Comparison of ENCODE assay signal across 9 mouse cellular contexts in the genomic region with DNA sequence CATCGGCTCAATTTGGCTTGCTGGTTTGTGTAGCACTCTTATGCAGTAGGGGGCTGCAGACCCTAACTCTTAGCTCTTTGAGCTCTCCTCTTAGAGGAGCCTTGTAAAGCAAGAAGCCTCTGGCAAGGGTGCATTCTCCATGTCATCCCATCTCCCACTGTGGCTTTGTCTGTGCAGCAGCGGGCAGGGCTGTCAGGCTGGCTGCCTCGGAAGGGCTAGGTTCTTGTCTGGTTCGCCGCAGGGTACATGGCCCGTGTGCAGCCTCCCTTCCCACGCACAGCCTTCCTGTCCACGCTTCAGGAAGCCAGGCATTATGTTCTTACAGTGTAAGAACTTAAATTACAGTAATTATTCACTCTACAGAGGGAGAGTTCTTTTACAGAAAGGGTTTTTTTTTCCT. TPM values are rescaled to one million over a fixed set of nuclear protein-coding genes. Genes with fewer than 3 reads are reported as not detected.
DNase-seq lines count a peak whose midpoint lies in the region; ATAC-seq lines count a peak whose summit lies in the region.
"Had no signal": no experiment of that assay in that cellular context is flagged by ENCODE, and none has a peak within 500 bp of the region (broad histone marks: within the 10 kb centered on the region; RNA-seq: fewer than 3 reads in every experiment).

No protein-coding gene starts in this region.

- H3K27me3 ChIP-seq in heart, embryonic 15.5 days = no peaks in the 10 kb centered on the region
- H3K27me3 ChIP-seq in heart, embryonic 12.5 days (replicated peaks) = no peaks in the 10 kb centered on the region
- no peaks in the 10 kb centered on the region for H3K27me3 ChIP-seq in embryonic facial prominence, embryonic 15.5 days
- no peaks in the 10 kb centered on the region for H3K27me3 ChIP-seq in limb, embryonic 13.5 days

- no peak overlapping the region for H3K9ac ChIP-seq in heart, embryonic 15.5 days
- H3K9ac ChIP-seq in heart, embryonic 12.5 days = no peak overlapping the region
- no peak overlapping the region for H3K9ac ChIP-seq in embryonic facial prominence, embryonic 15.5 days
- peak overlapping the region; percentile 3; the same call in 1 of the 2 replicates for H3K9ac ChIP-seq in limb, embryonic 13.5 days

- H3K4me1 ChIP-seq in heart, embryonic 15.5 days (replicated peaks) = peaks cover 7% of the 10 kb centered on the region
- peaks cover 3% of the 10 kb centered on the region for H3K4me1 ChIP-seq in heart, embryonic 12.5 days (replicated peaks)
- H3K4me1 ChIP-seq in embryonic facial prominence, embryonic 15.5 days = peaks cover 20% of the 10 kb centered on the region
- H3K4me1 ChIP-seq in limb, embryonic 13.5 days = peaks cover 16% of the 10 kb centered on the region

- no peaks in the 10 kb centered on the region for H3K9me3 ChIP-seq in heart, embryonic 15.5 days (replicated peaks)
- H3K9me3 ChIP-seq in heart, embryonic 12.5 days (replicated peaks) = no peaks in the 10 kb centered on the region
- no peaks in the 10 kb centered on the region for H3K9me3 ChIP-seq in embryonic facial prominence, embryonic 15.5 days (replicated peaks)
- no peaks in the 10 kb centered on the region for H3K9me3 ChIP-seq in limb, embryonic 13.5 days

- no peak overlapping the region for H3K4me2 ChIP-seq in heart, embryonic 15.5 days
- no peak overlapping the region for H3K4me2 ChIP-seq in heart, embryonic 12.5 days
- no peak overlapping the region for H3K4me2 ChIP-seq in embryonic facial prominence, embryonic 15.5 days (replicated peaks)
- H3K4me2 ChIP-seq in limb, embryonic 13.5 days (replicated peaks) = no peak overlapping the region

- 0 out of 2 replicates have a peak overlapping the region, but pooled peaks have one; percentile 15 for H3K27ac ChIP-seq in heart, embryonic 15.5 days
- H3K27ac ChIP-seq in heart, embryonic 12.5 days (ENCODE audit: poor library complexity, severe bottlenecking) = no peak overlapping the region
- H3K27ac ChIP-seq in embryonic facial prominence, embryonic 15.5 days (replicated peaks) = peak overlapping the region; percentile 58
- H3K27ac ChIP-seq in limb, embryonic 13.5 days = no peak overlapping the region

- H3K36me3 ChIP-seq in heart, embryonic 15.5 days = peaks cover 2% of the 10 kb centered on the region; the same call in 1 of the 2 replicates
- H3K36me3 ChIP-seq in heart, embryonic 12.5 days = peaks cover 18% of the 10 kb centered on the region
- peaks cover 15% of the 10 kb centered on the region; the same call in 1 of the 2 replicates for H3K36me3 ChIP-seq in embryonic facial prominence, embryonic 15.5 days
- peaks cover 9% of the 10 kb centered on the region for H3K36me3 ChIP-seq in limb, embryonic 13.5 days

- DNase-seq in cerebellum, adult 18-20 months = peak; percentile 67 to 73
- no peak for DNase-seq in urinary bladder, adult 18-20 months (ENCODE audit: low spot score in 2 of 2)
- no peak for DNase-seq in right cerebral cortex, postnatal 25 days
- no peak for DNase-seq in natural killer cell, adult 2 months (ENCODE audit: low spot score in 2 of 2)
- DNase-seq: heart, postnatal 4 days had no signal

- no peak overlapping the region for H3K4me3 ChIP-seq in heart, embryonic 15.5 days
- no peak overlapping the region for H3K4me3 ChIP-seq in heart, embryonic 12.5 days
- H3K4me3 ChIP-seq in embryonic facial prominence, embryonic 15.5 days (replicated peaks) = no peak overlapping the region
- no peak overlapping the region for H3K4me3 ChIP-seq in limb, embryonic 13.5 days

- WGBS in heart, embryonic 15.5 days = 69% methylated on average over 8 of the region's 8 CpGs
- 63% methylated on average over 8 of the region's 8 CpGs for WGBS in heart, embryonic 12.5 days
- 28% methylated on average over 8 of the region's 8 CpGs for WGBS in embryonic facial prominence, embryonic 15.5 days
- WGBS in limb, embryonic 13.5 days = 64% methylated on average over 8 of the region's 8 CpGs

- ATAC-seq in heart, embryonic 15.5 days (replicated peaks; ENCODE audit: insufficient number of reproducible peaks, insufficient read depth, low FRiP score, low read depth) = no peak
- no peak for ATAC-seq in heart, embryonic 12.5 days (ENCODE audit: insufficient number of reproducible peaks, low FRiP score)
- ATAC-seq in embryonic facial prominence, embryonic 15.5 days (ENCODE audit: insufficient number of reproducible peaks, low FRiP score, low TSS enrichment, low read depth) = peak; percentile 37; the same call in 1 of the 2 replicates
- ATAC-seq in limb, embryonic 13.5 days (ENCODE audit: low FRiP score, low read depth) = no peak

RNA-seq across cellular contexts. Expression of gene Apopt1, which starts 5.6 kb away (rescaled TPM):
- 41.3 and 41.5 TPM in 2 replicates for polyA plus RNA-seq in heart, embryonic 15.5 days (2015; fragmentation: Nextera tagmentation; extraction: Ambion mirVana)
- 46.6 and 48.8 TPM in 2 replicates for polyA plus RNA-seq in heart, embryonic 12.5 days (2016; fragmentation: Nextera tagmentation; extraction: Ambion mirVana)
- polyA plus RNA-seq in embryonic facial prominence, embryonic 15.5 days (2015; fragmentation: Nextera tagmentation; extraction: Ambion mirVana) = 52.6 and 55.7 TPM in 2 replicates
- 60.8 and 61.0 TPM in 2 replicates for polyA plus RNA-seq in limb, embryonic 13.5 days (2015; fragmentation: Nextera tagmentation; extraction: Ambion mirVana)

RNA-seq across cellular contexts. Expression of gene Bag5, which starts 5.6 kb away (rescaled TPM):
- 36.2 and 39.9 TPM in 2 replicates for polyA plus RNA-seq in heart, embryonic 15.5 days (2015; fragmentation: Nextera tagmentation; extraction: Ambion mirVana)
- polyA plus RNA-seq in heart, embryonic 12.5 days (2016; fragmentation: Nextera tagmentation; extraction: Ambion mirVana) = 40.2 and 41.3 TPM in 2 replicates
- polyA plus RNA-seq in embryonic facial prominence, embryonic 15.5 days (2015; fragmentation: Nextera tagmentation; extraction: Ambion mirVana) = 65.5 and 66.6 TPM in 2 replicates
- polyA plus RNA-seq in limb, embryonic 13.5 days (2015; fragmentation: Nextera tagmentation; extraction: Ambion mirVana) = 62.7 and 63.0 TPM in 2 replicates

RNA-seq across cellular contexts. Expression of gene Klc1, which starts 40.0 kb away (rescaled TPM):
- 105 and 126 TPM in 2 replicates for polyA plus RNA-seq in heart, embryonic 15.5 days (2015; fragmentation: Nextera tagmentation; extraction: Ambion mirVana)
- polyA plus RNA-seq in heart, embryonic 12.5 days (2016; fragmentation: Nextera tagmentation; extraction: Ambion mirVana) = 113 and 117 TPM in 2 replicates
- 124 and 126 TPM in 2 replicates for polyA plus RNA-seq in embryonic facial prominence, embryonic 15.5 days (2015; fragmentation: Nextera tagmentation; extraction: Ambion mirVana)
- 112 and 113 TPM in 2 replicates for polyA plus RNA-seq in limb, embryonic 13.5 days (2015; fragmentation: Nextera tagmentation; extraction: Ambion mirVana)

RNA-seq across cellular contexts. Expression of gene Trmt61a, which starts 40.8 kb away (rescaled TPM):
- 6.1 and 9.0 TPM in 2 replicates for polyA plus RNA-seq in heart, embryonic 15.5 days (2015; fragmentation: Nextera tagmentation; extraction: Ambion mirVana)
- 8.8 and 10.2 TPM in 2 replicates for polyA plus RNA-seq in heart, embryonic 12.5 days (2016; fragmentation: Nextera tagmentation; extraction: Ambion mirVana)
- polyA plus RNA-seq in embryonic facial prominence, embryonic 15.5 days (2015; fragmentation: Nextera tagmentation; extraction: Ambion mirVana) = 13.3 and 15.4 TPM in 2 replicates
- polyA plus RNA-seq in limb, embryonic 13.5 days (2015; fragmentation: Nextera tagmentation; extraction: Ambion mirVana) = 10.7 and 13.0 TPM in 2 replicates

RNA-seq across cellular contexts. Expression of gene Ckb, which starts 46.5 kb away (rescaled TPM):
- 315 and 319 TPM in 2 replicates for polyA plus RNA-seq in heart, embryonic 15.5 days (2015; fragmentation: Nextera tagmentation; extraction: Ambion mirVana)
- polyA plus RNA-seq in heart, embryonic 12.5 days (2016; fragmentation: Nextera tagmentation; extraction: Ambion mirVana) = 363 and 373 TPM in 2 replicates
- polyA plus RNA-seq in embryonic facial prominence, embryonic 15.5 days (2015; fragmentation: Nextera tagmentation; extraction: Ambion mirVana) = 247 and 255 TPM in 2 replicates
- polyA plus RNA-seq in limb, embryonic 13.5 days (2015; fragmentation: Nextera tagmentation; extraction: Ambion mirVana) = 128 and 135 TPM in 2 replicates

Comparison
In these comparisons a context has a peak if more than half of its experiments do, and no peak if none do; other contexts are left out.
1. H3K27ac ChIP-seq: peak in heart, embryonic 15.5 days (single experiment) and embryonic facial prominence, embryonic 15.5 days (single experiment); none in heart, embryonic 12.5 days (single experiment) and limb, embryonic 13.5 days (single experiment).
2. DNase-seq: peak in cerebellum, adult 18-20 months (2 of 2); none in urinary bladder, adult 18-20 months (0 of 2), right cerebral cortex, postnatal 25 days (single experiment) and natural killer cell, adult 2 months (0 of 2).